Mouse (Mus musculus) heart, embryonic 10.5 days (tissue): ENCODE measurements around the gene Hspa4l. TPM values are rescaled to one million over a fixed set of nuclear protein-coding genes. Genes with fewer than 3 reads are reported as not detected.
"Not testable (repeated sequence)": the region's sequence is repeated elsewhere in the genome, so short reads cannot be mapped to it uniquely, and the experiment has no call there.

Source experiments
- DNase-seq: peaks from one replicate; pipeline ENCODE4 v3.0.0-alpha.2; 2017; ENCODE audit warnings: low spot score
- H3K27ac ChIP-seq: fragments of 300-500 bp; sonication (generic); 2 replicates; pipeline ENCODE4 v1.5.1; 2016; ENCODE audit warnings: mild to moderate bottlenecking
- H3K27me3 ChIP-seq: fragments of 300-500 bp; sonication (generic); 2 replicates; pipeline ENCODE4 v1.6.1; 2016; ENCODE audit warnings: mild to moderate bottlenecking; ENCODE audit not compliant: poor library complexity, insufficient read depth, severe bottlenecking
- H3K36me3 ChIP-seq: fragments of 300-500 bp; sonication (generic); 2 replicates; pipeline ENCODE4 v1.6.1; 2016; ENCODE audit warnings: mild to moderate bottlenecking, moderate library complexity
- H3K4me1 ChIP-seq: fragments of 300-500 bp; sonication (generic); 2 replicates; pipeline ENCODE4 v1.6.1; 2016; ENCODE audit warnings: mild to moderate bottlenecking
- H3K4me3 ChIP-seq: fragments of 300-500 bp; sonication (generic); 2 replicates; pipeline ENCODE4 v1.5.1; 2016; ENCODE audit warnings: mild to moderate bottlenecking, moderate library complexity
- H3K9me3 ChIP-seq: fragments of 300-500 bp; sonication (generic); 2 replicates; pipeline ENCODE4 v1.6.1; 2016; ENCODE audit warnings: mild to moderate bottlenecking, moderate library complexity
- WGBS: fragments of 180-500 bp; shearing (Covaris S2); methylation state at CpG from one replicate; pipeline ENCODE4 v1.1.7; 2016; 5-methylcytosine and 5-hydroxymethylcytosine counted together
- polyA plus RNA-seq: library from polyadenylated mRNA; unstranded; fragments of >200 nt; fragmentation: Nextera tagmentation; extraction: Ambion mirVana; gene quantifications from 2 replicates; pipeline ENCODE4 v1.2.1, GENCODE M21; 2016

The Hspa4l gene
- polyA plus RNA-seq, 1 experiment from 2014 or later, result 18.0 TPM

DNA sequence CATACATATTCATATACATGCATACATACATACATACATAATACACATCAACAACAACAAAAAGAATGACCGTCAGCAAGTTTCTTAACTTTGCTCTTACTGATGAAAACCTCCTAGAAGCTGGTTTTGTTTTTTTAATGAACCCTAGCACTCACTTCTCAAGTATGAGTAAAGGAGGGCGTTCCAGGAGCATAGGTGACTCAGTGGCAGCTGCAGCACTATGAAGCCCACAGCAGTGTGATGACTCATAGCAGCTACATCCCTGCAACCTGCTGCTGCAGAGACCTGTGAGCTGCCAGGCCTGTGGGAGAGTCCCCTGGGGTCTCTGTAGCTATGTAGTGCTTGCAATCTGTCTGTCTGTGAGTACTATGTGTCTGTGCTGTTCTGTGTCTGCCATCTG lies 17.0 kb downstream of the Hspa4l start:
- no peak for DNase-seq
- no peaks in the 10 kb centered on the region for H3K9me3 ChIP-seq
- H3K4me3 ChIP-seq, result no peak overlapping the region
- WGBS, result 81% methylated on average over 2 of the region's 2 CpGs
- no peak overlapping the region for H3K27ac ChIP-seq
- H3K4me1 ChIP-seq, result no peaks in the 10 kb centered on the region
- no peaks in the 10 kb centered on the region for H3K27me3 ChIP-seq
- peaks cover 8% of the 10 kb centered on the region; the same call in 1 of the 2 replicates for H3K36me3 ChIP-seq

- Histone ChIP-seq H3K9me3 (no peaks in the 10 kb centered on the region), H3K27me3 (no peaks in the 10 kb centered on the region), H3K27ac (no peak overlapping the region), H3K4me3 (no peak overlapping the region), H3K4me1 (no peaks in the 10 kb centered on the region), H3K36me3 (peaks cover 5% of the 10 kb centered on the region; the same call in 1 of the 2 replicates)
- WGBS, result 85% methylated on average over 2 of the region's 2 CpGs
- no peak for DNase-seq
Measured at GRCm38 (mm10) chr3:40793783-40794182, 49.5 kb downstream of the Hspa4l start.

DNA sequence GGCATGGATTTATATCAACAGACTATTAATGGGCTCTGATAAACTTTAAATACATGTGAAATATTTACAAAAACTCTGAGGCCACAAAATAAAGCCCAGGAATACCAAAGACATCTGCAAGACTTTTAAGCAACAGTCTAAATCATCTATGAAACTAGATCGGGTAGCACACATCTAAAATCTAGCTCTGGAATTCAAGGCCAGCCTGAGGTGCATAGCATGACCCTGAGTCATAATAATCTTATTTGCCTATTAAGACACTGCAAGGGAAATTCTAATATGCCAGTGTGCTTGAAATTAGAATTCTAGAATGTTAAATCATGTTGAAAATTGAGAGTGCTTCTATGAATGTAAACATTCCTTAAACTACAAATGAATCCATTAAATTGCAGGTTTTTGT lies 53.8 kb downstream of the Hspa4l start:
- no peaks in the 10 kb centered on the region for H3K27me3 ChIP-seq
- peaks cover 12% of the 10 kb centered on the region for H3K36me3 ChIP-seq
- no peaks in the 10 kb centered on the region for H3K9me3 ChIP-seq
- WGBS, result 65% methylated on average over 1 of the region's 1 CpGs
- H3K4me1 ChIP-seq, result peaks cover 9% of the 10 kb centered on the region; the same call in 1 of the 2 replicates
- H3K4me3 ChIP-seq, result no peak overlapping the region
- DNase-seq, result no peak
- no peak overlapping the region for H3K27ac ChIP-seq

- peak; percentile 77 for DNase-seq
- Histone ChIP-seq H3K36me3 (peaks cover 14% of the 10 kb centered on the region), H3K27ac (no peak overlapping the region), H3K4me1 (peaks cover 9% of the 10 kb centered on the region; the same call in 1 of the 2 replicates), H3K4me3 (no peak overlapping the region), H3K27me3 (no peaks in the 10 kb centered on the region), H3K9me3 (no peaks in the 10 kb centered on the region)
- 36% methylated on average over 7 of the region's 7 CpGs for WGBS
Measured at GRCm38 (mm10) chr3:40798500-40798899, 54.2 kb downstream of the Hspa4l start.

DNA sequence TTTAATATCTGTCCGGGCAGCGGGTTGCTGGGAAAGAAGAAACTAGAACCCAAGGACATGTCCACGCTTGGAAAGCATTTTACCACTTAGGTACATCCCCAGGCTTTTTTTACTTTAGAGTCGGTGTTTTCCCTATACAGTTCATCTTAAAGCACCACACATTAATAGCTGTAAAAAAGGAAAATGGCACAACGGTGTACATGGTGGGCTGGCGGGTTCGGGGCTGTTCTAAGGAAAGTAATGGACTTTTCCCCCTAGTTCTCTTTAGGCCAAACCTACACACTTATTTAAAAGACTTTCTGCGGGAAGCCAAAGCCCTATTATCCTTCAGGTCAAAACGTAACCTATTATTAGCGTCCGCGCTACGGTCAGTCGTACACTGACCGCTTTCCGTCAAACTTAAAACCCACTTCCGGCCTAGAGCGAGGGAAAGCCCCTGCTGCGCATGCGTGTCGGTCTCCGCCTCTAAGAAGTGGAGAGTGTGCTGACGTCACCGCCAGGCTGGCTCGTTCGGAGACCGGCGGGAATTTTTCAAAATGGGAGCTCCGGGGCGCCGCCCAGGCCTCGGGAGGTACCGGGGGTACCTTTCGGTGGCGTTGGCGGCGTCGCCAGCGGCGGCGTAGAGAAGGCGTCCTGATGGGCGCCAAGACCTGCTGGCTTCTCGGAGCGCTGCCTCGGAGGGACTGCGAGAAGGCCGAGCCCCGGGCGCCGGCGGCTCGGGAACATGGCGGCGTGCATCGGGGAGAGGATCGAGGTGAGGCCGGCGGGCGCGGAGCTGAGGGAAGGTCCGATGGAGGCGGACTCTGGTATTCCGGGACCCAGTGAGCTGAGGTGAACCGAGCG lies 55.5 kb downstream of the Hspa4l start, which contains the start of gene Plk4:
Gene Plk4 (plus strand): TSS at position 490 of the 843 bp plus-strand sequence.
- Histone ChIP-seq H3K36me3 (peaks cover 25% of the 10 kb centered on the region), H3K27me3 (no peaks in the 10 kb centered on the region), H3K9me3 (no peaks in the 10 kb centered on the region), H3K4me1 (peaks cover 9% of the 10 kb centered on the region; the same call in 1 of the 2 replicates), H3K4me3 (peak within 1 kb of the TSS; percentile 96), H3K27ac (peak within 1 kb of the TSS; percentile 93)
- WGBS, result 2% methylated on average over 66 of the region's 66 CpGs
- DNase-seq, result peak; percentile 97

- Histone ChIP-seq H3K4me1 (peaks cover 9% of the 10 kb centered on the region; the same call in 1 of the 2 replicates), H3K9me3 (no peaks in the 10 kb centered on the region), H3K4me3 (peak overlapping the region; percentile 96), H3K27ac (peak overlapping the region; percentile 93), H3K27me3 (no peaks in the 10 kb centered on the region), H3K36me3 (peaks cover 32% of the 10 kb centered on the region)
- 0% methylated on average over 37 of the region's 37 CpGs for WGBS
- peak; percentile 86 for DNase-seq
Measured at GRCm38 (mm10) chr3:40800373-40800823, 56.1 kb downstream of the Hspa4l start.

- Histone ChIP-seq H3K4me1 (no peaks in the 10 kb centered on the region), H3K27me3 (no peaks in the 10 kb centered on the region), H3K4me3 (no peak overlapping the region), H3K27ac (no peak overlapping the region), H3K36me3 (peaks cover 76% of the 10 kb centered on the region), H3K9me3 (no peaks in the 10 kb centered on the region)
- DNase-seq, result no peak
- WGBS, result 64% methylated on average over 2 of the region's 2 CpGs
Measured at GRCm38 (mm10) chr3:40806871-40807270, 62.6 kb downstream of the Hspa4l start.

GRCm38 (mm10) chr3:40808686-40809085 lies 64.4 kb downstream of the Hspa4l start:
- H3K9me3 ChIP-seq, result no peaks in the 10 kb centered on the region
- 97% methylated on average over 10 of the region's 10 CpGs for WGBS
- no peaks in the 10 kb centered on the region for H3K4me1 ChIP-seq
- H3K4me3 ChIP-seq, result no peak overlapping the region
- H3K27me3 ChIP-seq, result no peaks in the 10 kb centered on the region
- H3K36me3 ChIP-seq, result peaks cover 82% of the 10 kb centered on the region
- DNase-seq, result no peak
- H3K27ac ChIP-seq, result no peak overlapping the region

- WGBS, result 94% methylated on average over 2 of the region's 2 CpGs
- no peak overlapping the region for H3K27ac ChIP-seq
- peaks cover 84% of the 10 kb centered on the region for H3K36me3 ChIP-seq
- H3K4me3 ChIP-seq, result no peak overlapping the region
- no peaks in the 10 kb centered on the region for H3K9me3 ChIP-seq
- no peak for DNase-seq
- no peaks in the 10 kb centered on the region for H3K4me1 ChIP-seq
- H3K27me3 ChIP-seq, result no peaks in the 10 kb centered on the region
Measured at GRCm38 (mm10) chr3:40809894-40810293, 65.6 kb downstream of the Hspa4l start.

DNA sequence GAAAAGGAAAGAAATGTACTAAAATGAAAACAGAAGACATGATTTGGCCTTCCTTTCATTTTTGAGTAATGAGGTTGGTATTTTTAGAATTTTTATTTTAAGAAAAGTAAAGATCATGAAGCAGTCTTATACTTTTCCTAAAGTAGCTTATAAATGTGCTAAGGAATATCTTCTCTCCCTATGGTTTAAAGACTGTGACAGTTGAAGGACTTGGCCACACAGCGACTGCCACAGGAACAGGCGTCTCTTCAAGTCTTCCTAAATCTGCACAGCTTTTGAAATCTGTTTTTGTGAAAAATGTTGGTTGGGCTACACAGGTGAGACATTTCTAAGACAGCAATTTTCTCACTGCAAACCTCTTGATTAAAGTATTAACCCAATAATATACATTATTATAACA lies 69.0 kb downstream of the Hspa4l start:
- H3K36me3 ChIP-seq, result peaks cover 92% of the 10 kb centered on the region
- H3K9me3 ChIP-seq, result no peaks in the 10 kb centered on the region
- DNase-seq, result no peak
- H3K4me1 ChIP-seq, result no peaks in the 10 kb centered on the region
- WGBS, result 88% methylated on average over 2 of the region's 2 CpGs
- no peak overlapping the region for H3K4me3 ChIP-seq
- no peak overlapping the region for H3K27ac ChIP-seq
- no peaks in the 10 kb centered on the region for H3K27me3 ChIP-seq

DNA sequence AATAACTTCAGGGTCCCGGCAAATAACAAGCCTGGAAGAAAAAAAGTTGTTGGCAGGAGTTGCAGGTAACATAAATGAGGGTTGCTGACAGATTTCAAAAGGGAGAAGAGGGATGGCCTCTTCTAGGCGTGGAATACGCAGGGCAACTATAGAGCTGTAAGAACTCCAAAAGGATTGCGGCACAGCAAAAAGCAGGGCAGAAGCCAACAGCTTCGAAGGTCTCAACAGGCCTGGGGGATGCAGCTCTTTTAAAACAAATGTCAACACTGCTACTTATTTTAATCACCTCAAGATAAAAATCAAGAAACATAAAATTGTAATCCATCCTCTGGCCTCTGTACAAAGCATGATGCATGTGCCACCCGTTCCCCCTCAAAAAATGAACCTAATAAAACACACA lies 101.2 kb downstream of the Hspa4l start:
- H3K27ac ChIP-seq, H3K9me3 ChIP-seq, H3K4me1 ChIP-seq, H3K27me3 ChIP-seq, DNase-seq, H3K36me3 ChIP-seq: not testable (repeated sequence)
- 91% methylated on average over 5 of the region's 6 CpGs for WGBS
- 0 out of 2 replicates have a peak overlapping the region, but pooled peaks have one; percentile 59 for H3K4me3 ChIP-seq
